Mouse (Mus musculus) frontal cortex, adult 2 months (tissue): ENCODE results near the gene Bsx. TPM values are rescaled to one million over a fixed set of nuclear protein-coding genes. Genes with fewer than 3 reads are reported as not detected.

Source experiments
- DNase-seq, 2 experiments: peaks; one replicate each; pipeline ENCODE4 v3.0.0; 2022; ENCODE audit warnings: low spot score in 1 of 2; ENCODE audit errors: extremely low spot score in 1 of 2
- polyA plus RNA-seq: library from polyadenylated mRNA; depleted of rRNA; stranded (reverse); fragments of >200 nt; gene quantifications from 2 replicates; pipeline ENCODE4 v1.2.3, GENCODE M21; 2012; rRNA removed

Gene Bsx
- 0.13 and 0.14 TPM in 2 replicates for polyA plus RNA-seq

DNA sequence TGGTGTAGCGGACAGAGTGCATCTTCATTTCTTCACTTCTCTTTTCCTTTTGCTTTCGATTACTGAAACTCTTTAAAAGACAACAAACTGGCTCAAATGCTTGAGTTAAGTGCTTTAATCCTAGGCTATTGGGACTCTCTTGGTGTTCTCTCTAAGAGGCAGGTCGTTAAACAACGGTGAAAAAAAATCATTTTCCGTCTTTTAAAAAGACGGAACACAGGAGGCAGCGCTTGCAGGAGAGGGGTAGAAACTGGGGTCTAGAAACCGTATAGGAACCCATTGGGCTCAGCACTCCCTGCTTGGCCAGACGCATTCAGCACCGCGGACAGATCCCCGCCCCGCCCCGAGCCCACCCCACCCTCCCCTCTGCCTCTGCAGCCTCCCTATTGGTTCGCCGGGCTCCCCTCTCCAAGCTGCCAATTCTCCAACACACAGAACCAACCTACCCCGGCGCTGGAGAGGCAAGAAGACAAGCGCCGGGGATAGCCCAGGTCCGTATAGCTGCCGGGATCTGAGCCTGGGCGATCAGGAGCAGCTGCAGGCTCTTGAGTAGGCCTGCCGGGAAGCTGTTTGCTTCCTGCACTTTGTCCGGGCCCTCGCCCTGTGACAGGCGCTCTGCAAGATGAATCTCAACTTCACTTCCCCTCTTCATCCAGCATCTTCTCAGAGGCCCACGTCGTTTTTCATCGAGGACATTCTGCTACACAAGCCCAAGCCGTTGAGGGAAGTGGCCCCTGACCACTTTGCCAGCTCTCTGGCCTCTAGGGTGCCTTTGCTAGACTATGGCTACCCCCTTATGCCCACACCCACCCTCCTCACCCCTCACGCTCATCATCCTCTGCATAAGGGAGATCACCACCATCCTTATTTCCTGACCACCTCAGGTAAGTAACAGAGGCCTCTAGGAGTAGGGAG is at the start of gene Bsx:
Gene Bsx (plus strand): TSS at position 572 of the 915 bp plus-strand sequence.
- DNase-seq = no peak

DNA sequence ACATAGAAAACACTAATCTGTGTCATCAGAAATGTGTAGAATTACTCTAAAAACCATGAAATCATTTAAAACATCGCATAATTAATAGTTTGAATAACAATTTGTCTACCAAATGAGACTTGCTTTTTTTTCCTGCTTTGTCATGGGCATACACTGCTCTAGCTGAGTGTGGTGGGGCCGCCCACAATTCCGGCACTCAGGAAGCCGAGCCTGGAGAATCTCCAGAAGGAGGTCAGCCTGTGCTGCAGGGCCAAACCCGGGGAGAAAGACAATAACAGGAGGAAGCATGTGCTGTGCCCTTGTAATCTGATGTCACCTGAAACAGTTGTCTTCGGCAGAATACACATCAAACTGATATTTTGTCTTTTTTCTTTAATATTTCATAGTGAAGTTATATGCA is 48.3 kb upstream of the Bsx start:
- DNase-seq = no peak

DNA sequence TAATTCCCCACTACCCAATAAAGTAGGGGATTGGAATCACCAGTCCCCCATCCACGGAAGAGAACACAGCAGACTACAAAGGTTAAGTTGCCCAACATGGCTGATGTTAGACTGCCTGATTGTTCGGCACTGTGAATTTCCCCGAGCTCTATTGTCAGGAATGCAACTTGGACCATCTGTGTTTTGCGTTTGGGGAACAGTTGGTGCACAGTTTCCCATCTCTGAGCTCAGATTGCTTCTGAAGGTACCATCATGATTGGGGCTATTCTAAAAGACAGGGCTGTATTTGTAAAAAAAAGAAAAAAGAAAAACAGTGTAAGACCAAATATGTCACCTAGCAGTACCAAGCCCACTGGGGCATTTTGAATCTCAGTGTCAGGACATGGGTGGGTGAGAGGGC is 46.6 kb upstream of the Bsx start:
- DNase-seq = no peak

DNA sequence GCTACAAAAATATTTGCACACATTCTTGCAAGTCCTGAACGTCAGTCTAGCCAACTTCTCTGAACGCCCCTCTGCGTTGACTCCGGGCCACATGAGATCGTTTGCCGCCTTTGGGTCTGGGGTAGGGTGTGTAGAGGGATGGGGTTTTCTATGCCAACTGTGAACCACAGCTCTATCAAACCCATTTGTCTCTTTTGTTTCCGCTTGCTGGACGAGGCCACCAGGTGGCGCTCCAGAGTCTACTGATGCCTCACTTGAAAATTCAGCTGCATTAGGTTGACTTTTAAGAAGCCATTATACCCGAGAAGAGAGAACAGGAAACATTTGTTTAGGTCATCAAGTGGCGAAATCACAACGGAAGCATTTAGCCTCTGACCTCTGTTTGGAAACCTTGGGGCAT is 39.4 kb upstream of the Bsx start:
- peak in 1 of 2 experiments; percentile 92 for DNase-seq

DNA sequence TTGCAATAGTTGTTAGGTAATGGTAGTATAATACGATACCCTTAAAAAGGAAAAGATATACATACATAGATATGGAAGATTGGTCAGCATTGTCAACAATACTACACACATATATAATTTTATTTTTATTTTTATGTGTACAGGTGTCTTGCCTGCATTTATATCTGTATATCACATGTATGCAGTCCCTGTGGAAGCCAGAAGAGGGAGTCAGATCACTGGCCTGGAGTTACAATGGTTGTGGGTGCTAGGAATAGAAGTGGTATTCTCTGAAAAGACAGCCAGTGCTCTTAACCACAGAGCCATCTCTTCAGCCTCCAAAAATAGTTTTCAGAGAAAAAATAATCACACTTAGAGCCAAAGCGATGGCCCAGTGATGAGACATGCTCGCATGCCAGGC is 37.2 kb upstream of the Bsx start:
- no peak for DNase-seq

DNA sequence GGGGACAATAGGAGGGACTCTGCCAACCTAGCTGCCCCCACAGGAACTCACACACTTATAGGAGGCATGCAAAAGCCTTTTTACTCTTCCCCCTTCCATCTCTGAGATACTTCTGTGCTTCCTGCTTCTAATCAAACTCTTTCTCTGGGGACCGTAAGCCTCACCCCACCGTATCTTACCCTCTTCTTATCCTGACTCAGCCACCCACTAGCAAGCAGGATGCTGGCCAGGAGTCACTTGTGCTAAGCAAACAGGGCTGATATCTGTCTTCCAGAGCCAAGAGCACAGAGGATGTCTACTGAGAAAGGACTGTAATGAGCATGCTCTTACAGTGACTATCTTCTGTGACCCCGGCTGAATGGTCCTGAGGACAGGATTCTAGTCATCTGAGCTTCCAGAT is 34.3 kb upstream of the Bsx start:
- no peak for DNase-seq

DNA sequence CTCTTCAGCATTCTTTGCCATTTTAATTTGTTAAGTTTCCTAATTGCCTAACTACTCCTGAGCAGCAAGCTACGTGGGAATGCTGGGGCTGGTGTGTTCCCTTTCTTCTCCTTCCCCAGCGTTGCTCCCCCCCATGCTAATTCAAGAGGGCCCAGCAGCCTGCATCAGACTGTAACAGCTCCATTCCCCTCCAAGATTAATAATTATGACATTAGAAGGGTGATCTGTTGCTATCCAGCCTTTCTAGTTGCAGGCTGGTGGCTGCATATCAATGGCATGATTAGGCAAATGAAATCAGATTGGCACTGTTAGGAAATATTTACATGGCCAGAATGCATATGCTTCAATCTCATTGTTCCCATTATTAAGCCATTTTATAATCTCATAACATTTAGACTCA is 22.4 kb upstream of the Bsx start:
- DNase-seq = no peak

DNA sequence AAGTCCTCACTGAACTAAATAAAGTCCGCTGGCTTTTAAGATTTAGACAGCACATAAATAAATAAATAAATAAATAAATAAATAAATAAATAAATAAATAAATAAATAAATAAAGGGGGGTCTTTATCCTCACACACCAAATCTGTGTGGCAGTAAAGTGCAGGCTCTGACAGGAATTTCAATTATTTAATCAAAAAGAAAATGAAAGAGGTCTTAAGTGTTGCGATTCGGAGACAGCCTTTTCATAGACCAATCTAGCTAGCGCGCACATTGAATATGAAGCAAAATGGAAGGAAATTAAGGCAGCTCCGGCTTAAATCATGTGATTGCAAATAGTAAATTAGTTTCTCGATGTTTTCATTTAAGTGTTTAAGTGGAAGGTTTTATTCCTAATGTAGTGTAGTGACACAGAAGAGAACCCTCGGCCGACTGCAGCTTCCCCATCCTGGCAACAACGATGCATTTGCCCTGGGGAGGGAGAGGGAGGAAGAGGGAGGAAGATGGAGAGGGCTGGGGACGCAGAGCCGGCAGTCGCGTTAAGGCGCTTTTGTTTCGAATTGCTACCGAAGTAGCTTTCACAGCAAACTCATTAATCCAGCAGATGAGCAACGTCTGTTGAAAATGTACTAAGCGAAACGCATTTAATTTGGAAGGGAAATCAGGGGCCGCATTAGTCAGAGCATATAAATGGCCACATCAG is 15.3 kb upstream of the Bsx start:
- DNase-seq = no peak

DNA sequence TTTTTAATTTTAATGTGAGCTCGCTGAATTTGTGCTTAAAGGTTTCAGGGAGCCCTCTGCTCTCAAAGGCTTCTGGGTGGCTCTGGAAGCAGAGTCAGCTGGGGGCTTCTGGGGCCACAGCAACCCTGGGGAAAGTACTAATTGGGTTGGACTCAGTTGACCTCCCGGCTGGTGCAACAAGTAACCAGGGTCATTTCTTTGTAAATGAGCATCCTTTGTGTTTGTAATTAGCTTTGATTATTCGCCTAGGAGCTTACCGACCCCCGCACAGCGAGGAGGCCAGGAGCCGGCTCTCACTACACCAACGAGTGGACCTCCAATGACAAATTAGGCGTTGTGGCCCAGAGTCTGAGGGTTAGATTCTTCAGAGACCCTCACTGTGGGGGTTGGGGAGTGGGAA is 14.7 kb upstream of the Bsx start:
- no peak for DNase-seq

DNA sequence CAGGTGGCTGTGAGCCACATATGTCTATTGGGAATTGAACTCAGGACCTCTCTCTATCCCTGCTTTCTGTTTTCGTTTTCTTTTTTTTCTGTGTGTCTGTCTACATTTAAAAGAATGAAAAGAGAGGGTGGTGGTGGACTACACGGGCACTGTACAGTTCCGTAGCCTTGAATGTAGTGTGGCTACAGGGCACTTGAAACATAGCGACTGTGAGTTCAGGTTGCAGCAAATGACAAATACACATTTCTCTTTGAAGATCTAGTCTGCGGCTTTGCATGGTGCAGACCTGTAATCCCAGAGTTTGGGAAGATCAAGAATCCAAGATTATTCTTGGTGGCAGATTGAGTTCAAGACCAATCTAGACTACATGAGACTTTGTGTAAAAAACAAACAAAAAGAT is 3.6 kb upstream of the Bsx start:
- no peak for DNase-seq

DNA sequence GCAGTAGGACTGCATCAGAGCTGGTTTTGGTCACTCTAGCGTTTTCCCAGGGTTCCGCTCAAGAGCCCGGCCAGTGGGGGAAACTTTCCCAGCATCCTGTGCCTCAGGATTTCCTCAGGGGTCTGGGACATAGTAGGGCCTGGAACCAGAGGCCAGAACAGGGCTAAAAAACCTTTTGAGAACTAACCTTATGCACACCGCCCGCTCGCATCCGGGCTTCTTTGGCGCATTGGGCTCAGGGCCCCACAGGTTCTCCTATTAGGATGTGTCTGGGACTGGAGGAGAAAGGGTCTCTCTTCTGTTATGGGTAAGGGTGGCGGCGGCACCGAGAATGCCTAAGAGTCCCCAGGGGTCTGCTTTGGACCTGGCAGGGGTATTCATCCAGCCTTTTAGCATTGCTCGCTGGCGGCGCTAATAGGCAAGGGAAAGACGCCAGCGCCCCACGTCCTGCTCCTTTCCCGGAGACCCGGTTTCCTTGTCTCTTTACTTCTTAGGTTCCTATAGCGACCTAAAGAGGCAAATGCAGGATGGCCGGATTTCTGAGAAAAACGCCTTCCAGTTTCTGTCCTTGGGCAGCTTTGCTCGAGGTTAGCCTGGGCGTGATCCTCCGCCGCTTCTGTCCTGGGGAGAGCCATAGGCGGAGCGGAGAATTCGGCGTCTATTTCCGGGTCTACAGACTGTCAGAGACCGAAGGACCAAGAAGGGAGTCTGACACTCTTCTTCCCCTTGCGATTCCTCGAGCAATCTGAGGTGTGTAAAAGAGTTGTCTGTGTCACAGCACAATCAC is 2.4 kb upstream of the Bsx start:
- no peak for DNase-seq

DNA sequence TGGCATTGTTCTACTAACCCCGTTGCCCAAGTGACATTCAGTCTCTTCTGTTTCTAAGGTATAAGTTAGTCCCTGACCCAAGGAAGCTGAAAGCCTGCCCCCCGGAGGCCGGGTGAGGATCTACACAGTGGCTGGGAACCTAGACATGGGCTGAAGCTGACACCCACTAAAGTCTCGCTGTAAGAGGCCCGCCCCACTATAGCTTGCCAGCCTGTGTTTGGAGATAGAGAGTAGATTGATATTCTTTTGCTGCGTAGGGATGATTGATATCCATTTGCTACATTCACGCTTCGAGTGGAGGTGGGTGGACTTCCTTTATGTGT is 1.8 kb upstream of the Bsx start:
- DNase-seq = no peak

DNA sequence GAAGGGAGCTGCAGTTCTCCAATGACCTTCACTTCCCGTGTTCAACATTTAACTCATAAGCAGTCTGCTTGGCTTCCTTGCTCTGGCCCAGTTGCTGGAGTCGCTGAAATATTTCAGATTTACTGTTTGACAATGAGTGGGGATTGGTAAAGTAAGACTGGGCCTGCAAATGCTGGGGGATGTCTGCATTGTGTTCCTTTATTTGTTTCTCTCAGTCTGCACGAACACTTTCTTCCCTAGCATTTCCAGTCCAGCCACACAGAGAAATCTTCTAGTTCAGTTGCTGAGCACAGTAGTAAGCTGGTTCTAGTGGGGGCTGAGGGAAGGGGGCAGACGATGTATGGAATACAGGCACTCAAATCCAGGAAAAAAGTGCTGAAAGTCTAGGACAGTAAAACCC is 1.0 kb downstream of the Bsx start:
- no peak for DNase-seq

DNA sequence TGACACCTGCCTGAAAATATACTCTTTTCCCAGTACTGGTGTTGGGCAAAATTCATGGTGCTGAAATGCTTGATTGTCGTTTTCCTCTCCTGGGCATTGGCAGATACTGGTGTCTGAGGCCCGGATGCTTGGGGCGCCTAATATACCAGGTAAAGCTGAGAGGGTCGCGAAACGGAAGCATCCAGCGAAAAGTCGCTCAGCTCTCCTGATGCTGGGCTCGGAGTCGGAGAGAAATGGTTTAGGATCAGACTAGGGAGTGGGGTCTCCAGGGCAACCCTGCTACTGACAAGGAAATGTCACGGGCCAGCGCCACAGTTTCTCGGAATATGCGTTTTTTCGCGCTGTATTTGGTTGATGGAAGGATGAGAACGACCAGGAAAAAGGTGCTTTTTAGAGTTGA is 1.5 kb downstream of the Bsx start:
- DNase-seq = no peak

DNA sequence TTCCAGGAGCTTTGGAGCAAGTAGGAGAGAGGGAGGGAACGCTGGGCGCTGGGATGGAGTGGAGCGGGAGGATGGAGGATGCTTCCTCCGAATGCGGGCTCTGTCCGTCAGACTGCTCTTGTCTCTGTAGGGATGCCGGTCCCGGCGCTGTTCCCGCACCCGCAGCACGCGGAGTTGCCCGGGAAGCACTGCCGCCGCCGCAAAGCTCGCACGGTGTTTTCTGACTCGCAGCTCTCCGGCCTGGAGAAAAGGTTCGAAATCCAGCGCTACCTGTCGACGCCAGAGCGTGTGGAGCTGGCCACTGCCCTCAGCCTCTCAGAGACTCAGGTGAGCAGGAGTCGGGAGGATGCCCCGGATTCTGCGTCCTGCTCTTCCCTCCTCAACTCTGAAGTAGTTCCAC is 2.2 kb downstream of the Bsx start:
- DNase-seq = no peak

DNA sequence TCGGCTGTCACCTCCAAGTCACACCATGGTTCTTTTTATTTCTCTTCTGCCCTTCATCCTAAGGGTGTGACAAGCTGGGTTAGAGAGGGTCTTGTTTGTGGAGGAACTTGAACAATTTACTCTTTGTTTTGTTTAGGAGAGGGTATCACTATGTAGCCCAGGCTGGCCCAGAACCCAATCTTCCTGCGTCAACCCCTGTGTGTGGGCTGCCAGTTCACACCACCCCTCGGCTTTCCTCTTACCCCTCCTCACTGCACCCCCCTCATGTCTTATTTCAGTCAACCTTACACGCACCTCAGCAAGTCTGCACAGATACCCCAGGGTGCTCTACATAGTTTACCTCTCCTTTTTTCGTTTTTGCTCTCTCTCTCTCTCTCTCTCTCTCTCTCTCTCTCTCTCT is 2.8 kb downstream of the Bsx start:
- no peak for DNase-seq

DNA sequence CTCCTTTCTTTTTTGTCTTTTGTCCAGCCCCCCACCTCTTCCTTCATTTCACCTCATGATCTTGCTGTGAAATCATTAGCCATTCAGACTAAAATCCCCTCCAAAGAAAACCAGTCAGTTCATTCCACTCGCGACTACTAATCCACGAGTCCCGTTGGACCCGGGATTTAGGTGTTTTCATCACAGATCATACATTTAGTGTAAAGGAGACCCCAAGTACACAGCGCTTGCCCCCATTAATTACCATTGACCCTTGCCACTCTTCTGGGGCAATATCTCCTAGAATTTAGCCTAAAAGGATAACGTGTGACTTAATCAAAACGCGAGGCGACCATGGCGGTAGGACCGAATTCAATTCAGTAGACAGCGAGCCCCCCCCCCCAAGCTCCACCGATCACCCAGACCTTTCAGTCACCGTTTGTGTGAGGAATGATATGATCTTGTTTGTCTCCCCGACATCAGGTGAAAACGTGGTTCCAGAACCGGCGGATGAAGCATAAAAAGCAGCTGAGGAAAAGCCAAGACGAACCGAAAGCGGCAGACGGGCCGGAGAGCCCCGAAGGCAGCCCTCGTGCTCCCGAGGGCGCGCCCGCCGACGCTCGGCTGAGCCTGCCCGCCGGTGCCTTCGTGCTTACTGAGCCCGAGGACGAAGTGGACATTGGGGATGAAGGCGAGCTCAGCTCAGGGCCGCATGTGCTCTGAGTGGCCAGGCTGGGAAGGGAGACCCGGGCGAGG is 3.4 kb downstream of the Bsx start:
- no peak for DNase-seq

DNA sequence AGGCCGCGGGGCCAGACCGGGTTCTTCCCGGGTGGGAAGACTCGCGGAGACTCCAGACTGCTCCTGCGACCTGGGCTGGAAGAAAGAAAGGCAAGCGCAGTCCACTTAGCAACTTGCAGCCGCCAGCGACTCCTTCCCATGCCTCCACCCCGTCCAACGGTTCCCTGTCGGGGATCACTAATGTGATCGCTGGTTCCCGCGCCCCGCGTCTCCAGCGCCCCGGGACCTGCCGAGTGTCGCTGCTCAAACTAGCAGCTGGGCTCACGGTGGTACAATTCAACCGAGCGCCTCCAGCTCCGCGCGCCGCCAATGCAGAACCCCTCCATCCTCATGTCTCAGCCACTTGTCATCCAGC is 3.9 kb downstream of the Bsx start:
- no peak for DNase-seq

DNA sequence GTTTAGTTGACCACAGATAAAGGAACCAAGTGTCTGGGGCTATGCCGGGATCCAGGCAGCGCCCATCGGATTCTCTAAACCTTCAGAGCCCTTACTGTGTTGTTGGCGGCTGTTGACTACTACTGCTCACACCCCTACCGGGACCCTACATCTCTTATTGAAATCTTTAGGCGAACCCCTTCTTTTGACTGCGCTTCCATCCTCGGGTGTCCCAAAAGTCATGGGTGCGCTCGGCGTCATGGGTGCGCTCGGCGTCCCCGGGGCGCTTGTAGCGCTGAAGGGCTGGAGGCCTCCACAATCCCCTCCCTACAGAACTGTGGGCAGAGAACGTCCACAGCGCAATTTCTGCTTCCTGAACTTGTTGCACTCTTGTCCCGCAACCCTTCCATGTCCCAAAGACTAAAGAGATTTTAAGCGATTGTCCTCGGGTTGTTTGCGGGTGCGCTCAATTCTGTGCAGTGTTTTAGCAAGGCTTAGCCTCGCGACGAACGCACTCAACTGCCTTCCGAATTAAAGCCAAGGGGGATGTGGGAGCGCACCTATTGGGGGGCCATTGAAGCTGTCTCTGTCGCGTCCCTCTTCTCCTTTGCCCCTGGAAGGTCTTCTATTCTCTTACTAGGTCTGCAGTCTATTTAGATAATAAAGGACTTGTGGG is 4.5 kb downstream of the Bsx start:
- DNase-seq = no peak

DNA sequence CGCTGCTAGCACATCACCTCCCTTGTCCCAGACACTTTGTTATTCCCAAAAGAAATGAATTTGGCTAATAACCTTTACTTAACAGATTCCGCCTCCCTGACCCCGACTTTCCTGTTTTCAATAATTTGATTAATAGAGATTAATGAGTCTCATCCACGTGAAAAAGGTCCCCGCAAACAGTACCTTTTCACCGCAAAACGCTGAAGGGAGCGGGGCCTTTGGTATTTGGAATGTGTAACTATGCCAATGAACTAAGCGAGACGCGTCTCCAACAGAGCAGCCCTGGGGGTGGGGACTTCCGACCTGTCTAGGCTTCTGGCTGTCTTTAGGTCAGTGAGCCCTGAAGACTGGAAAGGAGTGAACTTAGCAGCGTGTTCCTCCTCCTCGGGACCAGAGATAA is 5.1 kb downstream of the Bsx start:
- DNase-seq = no peak
